Mouse (Mus musculus): Measurements from ENCODE around the gene Lrwd1. TPM values are rescaled to one million over a fixed set of nuclear protein-coding genes. Genes with fewer than 3 reads are reported as not detected.

Lrwd1 gene
- total RNA-seq, 2 experiments from 2014 or later, result 7.9 to 9.5 TPM

GRCm38 (mm10) chr5:136088821-136089575 lies 46.9 kb downstream of the Lrwd1 start:
- peak; percentile 19 for DNase-seq

GRCm38 (mm10) chr5:136086290-136086689 lies 49.6 kb downstream of the Lrwd1 start:
- no peak for DNase-seq

GRCm38 (mm10) chr5:136084891-136085651 lies 50.8 kb downstream of the Lrwd1 start:
- DNase-seq, result no peak

GRCm38 (mm10) chr5:136084144-136084881 lies 51.6 kb downstream of the Lrwd1 start:
- no peak for DNase-seq

GRCm38 (mm10) chr5:136083669-136084107 lies 52.2 kb downstream of the Lrwd1 start, which contains the start of gene Rasa4:
Gene Rasa4 (plus strand): TSS chr5:136083916.
- DNase-seq, result peak; percentile 94

- no peak for DNase-seq
Measured at GRCm38 (mm10) chr5:136082345-136082744, 53.5 kb downstream of the Lrwd1 start.

DNA sequence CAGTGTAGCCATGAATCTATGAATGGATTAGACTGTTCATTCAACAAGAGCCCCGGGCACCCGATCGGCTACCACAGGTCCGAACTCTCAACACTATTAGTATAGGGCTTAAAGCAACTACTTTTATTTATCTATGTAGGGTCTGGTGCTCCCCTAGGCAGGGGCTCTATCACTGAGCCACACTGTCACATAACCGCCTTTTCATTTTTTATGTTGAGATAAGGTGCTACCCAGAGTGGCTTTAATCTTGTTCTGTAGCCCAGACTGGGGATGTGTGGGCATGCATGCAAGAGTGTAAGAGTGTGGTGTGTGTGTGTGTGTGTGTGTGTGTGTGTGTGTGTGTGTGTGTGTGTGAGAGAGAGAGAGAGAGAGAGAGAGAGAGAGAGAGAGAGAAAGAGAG lies 57.7 kb downstream of the Lrwd1 start:
- no peak for DNase-seq

DNA sequence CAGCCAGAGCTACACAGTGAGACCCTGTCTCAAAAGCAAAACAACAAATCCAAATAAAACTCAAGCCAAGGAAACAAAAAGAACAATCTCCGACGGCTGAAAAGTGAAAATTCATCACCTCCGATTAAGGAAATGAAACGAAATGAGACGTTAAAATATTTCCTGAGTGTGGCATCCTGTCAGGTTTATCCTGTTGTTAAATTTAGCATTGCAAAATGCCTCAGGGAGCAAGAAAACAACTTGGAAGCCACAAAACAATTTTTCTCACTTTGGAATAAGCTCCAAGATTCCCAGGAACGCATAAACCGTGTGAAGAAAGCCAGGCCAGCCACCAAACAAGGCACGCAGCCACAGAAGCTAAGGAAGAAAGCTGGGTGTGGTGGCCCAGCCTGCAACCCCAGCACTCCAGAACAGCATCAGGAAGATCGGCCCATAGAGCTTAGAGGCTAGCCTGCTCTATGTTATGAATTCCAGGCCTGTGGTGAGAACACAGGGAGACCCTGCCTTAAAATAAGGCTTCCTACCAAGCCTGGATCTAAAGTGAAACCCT lies 58.8 kb downstream of the Lrwd1 start:
- no peak for DNase-seq

DNA sequence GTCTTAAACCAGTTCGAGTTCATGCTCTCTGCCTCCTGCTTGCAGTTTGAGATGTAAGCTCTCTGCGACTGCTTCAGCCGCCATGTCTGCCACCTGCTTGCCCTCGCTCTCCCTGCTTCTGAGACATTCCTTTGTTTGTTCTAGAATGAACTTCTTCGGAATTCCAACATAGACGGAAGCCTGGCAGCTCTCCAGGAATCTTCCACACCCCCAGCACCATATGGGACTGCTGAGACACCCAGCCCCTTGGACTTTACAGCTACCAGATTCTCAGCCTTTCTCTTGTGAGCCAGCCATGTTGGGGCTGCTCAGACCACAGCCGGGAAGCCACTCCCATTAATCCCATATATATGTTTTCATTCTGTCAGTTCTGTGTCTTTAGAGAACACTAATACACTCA lies 59.6 kb downstream of the Lrwd1 start:
- peak; percentile 40 for DNase-seq

DNA sequence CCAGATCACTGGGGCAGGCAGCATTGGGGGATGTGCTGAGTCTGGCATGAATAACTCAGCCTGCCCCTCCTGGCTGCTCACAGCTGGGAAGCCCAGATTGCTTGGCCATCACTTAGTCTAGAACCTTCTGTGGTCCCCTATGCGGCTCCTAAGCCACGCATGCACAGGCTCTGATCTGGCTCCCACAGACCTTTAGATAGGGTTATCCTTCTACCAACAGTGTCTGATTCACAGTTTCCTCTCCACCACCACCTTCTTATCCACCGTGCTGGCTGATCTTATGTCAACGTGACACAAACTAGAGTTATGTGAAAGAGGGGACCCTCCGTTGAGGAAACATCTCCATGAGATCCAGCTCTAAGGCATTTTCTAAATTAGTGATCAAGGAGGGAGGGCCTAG lies 60.8 kb downstream of the Lrwd1 start:
- DNase-seq, result no peak

DNA sequence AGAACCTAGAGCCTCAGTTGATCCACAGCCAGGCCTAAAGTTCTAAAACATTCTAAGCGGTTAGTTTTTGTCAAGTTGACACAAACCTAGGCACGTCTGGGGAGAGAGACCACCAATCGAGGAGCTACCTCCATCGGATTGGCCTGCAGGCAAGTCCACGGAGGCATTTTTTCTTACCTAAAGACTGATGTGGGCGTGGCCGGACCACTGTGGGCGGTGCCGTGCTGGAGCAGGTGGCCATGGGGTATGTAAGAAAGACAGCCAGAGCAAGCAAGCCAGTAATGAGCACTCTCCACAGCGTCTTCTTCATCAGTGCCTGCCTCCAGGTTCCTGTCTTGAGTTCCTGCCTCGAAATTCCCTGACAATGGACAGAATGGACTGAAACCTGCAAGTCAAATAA lies 62.3 kb downstream of the Lrwd1 start:
- no peak for DNase-seq

- DNase-seq, result no peak
Measured at GRCm38 (mm10) chr5:136073051-136073450, 62.8 kb downstream of the Lrwd1 start.

Small RNAs within 50 kb of the gene (microRNA-seq; reads per million reads assigned to microRNA genes)
- 0 to 0.20 reads per million in 2 experiments for gene Mir7035

Other genes with a start within 250 kb of the Lrwd1 start
- 100 to 1,000 TPM; 397 to 401 TPM for gene Hspb1, start 248.2 kb downstream of the Lrwd1 start, total RNA-seq (2021)
- gene Ywhag, start 201.5 kb downstream of the Lrwd1 start, total RNA-seq (2021), result 100 to 1,000 TPM; 285 to 292 TPM
- gene Ssc4d, start 161.5 kb downstream of the Lrwd1 start, total RNA-seq (2021), result under 1 TPM; 0.36 to 0.69 TPM
- not detected for gene Zp3, start 156.0 kb downstream of the Lrwd1 start, total RNA-seq (2021)
- gene Dtx2, start 141.3 kb downstream of the Lrwd1 start, total RNA-seq (2021), result 10 to 100 TPM in 1 of 2 experiments, 1 to 10 TPM in 1; 9.7 to 10.7 TPM
- 10 to 100 TPM; 25.8 to 30.7 TPM for gene Upk3b, start 97.6 kb downstream of the Lrwd1 start, total RNA-seq (2021)
- gene Upk3bl, start 81.6 kb downstream of the Lrwd1 start, total RNA-seq (2021), result not detected
- 1 to 10 TPM; 2.1 to 2.4 TPM for gene Rasa4, start 52.2 kb downstream of the Lrwd1 start, total RNA-seq (2021)
- gene Polr2j, start 19.4 kb downstream of the Lrwd1 start, total RNA-seq (2021), result 10 to 100 TPM; 63.4 to 67.3 TPM
- 1 to 10 TPM; 6.5 to 7.4 TPM for gene Alkbh4, start 72 bp upstream of the Lrwd1 start, total RNA-seq (2021)
- gene Orai2, start 34.6 kb upstream of the Lrwd1 start, total RNA-seq (2021), result 1 to 10 TPM; 2.0 to 3.3 TPM
- gene Prkrip1, start 62.9 kb upstream of the Lrwd1 start, total RNA-seq (2021), result 10 to 100 TPM; 27.9 to 32.6 TPM
- gene Sh2b2, start 110.5 kb upstream of the Lrwd1 start, total RNA-seq (2021), result 1 to 10 TPM; 2.3 to 2.5 TPM